Mouse (Mus musculus): ENCODE measurements around the gene Susd4. TPM values are rescaled to one million over a fixed set of nuclear protein-coding genes. Genes with fewer than 3 reads are reported as not detected.

The Susd4 gene
- polyA plus RNA-seq (2015; fragmentation: Nextera tagmentation; extraction: Ambion mirVana), result 19.4 and 21.3 TPM in 2 replicates

DNA sequence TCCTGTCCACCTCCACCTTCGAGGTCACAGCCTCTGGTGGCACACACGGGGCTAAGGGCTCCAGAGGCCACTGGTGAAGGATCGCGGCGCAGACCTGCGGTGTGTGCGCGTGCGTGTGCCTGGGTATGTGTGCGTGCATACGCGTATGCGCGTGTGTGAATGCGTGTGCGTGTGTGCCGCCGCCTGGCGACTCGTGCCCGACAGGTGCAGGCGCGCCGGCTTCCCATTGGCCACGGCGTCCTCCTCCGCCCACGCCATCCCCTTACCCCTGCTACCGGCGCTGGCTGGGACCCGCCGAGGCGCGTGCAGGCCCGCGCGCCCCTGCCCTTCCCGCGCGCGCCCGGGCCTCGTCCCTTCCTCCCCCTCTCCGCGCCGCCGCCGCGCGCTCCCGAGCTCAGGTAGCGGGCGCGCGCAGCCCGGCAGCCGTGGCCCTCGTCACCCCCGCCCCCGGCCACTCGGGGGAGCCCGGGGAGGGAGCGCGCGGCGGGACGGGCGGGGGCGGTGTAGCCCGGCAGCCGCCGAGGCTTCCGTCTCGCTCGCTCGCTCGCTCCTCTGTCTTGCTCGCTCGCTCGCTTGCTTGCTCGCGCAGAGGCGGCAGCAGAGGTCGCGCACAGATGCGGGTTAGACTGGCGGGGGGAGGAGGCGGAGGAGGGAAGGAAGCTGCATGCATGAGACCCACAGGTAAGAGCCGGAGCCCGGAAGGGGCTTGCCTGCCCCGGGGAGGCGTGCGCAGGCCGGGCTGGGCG lies at the start of gene Susd4:
Gene Susd4, plus strand, starts transcription at position 145 of the 746 bp plus-strand sequence.
- peak within 1 kb of the TSS; percentile 65 for H3K4me3 ChIP-seq
- peak within 1 kb of the TSS; percentile 68 for H3K9ac ChIP-seq
- peaks cover 16% of the 10 kb centered on the region for H3K4me1 ChIP-seq
- H3K36me3 ChIP-seq, result no peaks in the 10 kb centered on the region
- no peaks in the 10 kb centered on the region for H3K9me3 ChIP-seq
- ATAC-seq (ENCODE audit: insufficient number of reproducible peaks, insufficient read depth, low FRiP score, low TSS enrichment, low read depth), result peak; percentile 81
- H3K27me3 ChIP-seq, result peaks cover 36% of the 10 kb centered on the region
- peak within 1 kb of the TSS; percentile 66 for H3K27ac ChIP-seq
- peak within 1 kb of the TSS; percentile 92 for H3K4me2 ChIP-seq
- WGBS, result under 1% methylated on average over 91 of the region's 95 CpGs

- Histone ChIP-seq H3K9me3 (no peaks in the 10 kb centered on the region), H3K27me3 (no peaks in the 10 kb centered on the region), H3K27ac (no peak overlapping the region), H3K36me3 (no peaks in the 10 kb centered on the region), H3K4me2 (no peak overlapping the region), H3K9ac (no peak overlapping the region), H3K4me1 (no peaks in the 10 kb centered on the region), H3K4me3 (no peak overlapping the region)
- 67% methylated on average over 6 of the region's 6 CpGs for WGBS
- ATAC-seq (ENCODE audit: insufficient number of reproducible peaks, insufficient read depth, low FRiP score, low TSS enrichment, low read depth), result no peak
Measured at GRCm38 (mm10) chr1:182714236-182714935, 49.3 kb upstream of the Susd4 start.

- no peak overlapping the region for H3K9ac ChIP-seq
- H3K27ac ChIP-seq, result no peak overlapping the region
- no peak overlapping the region for H3K4me3 ChIP-seq
- no peak overlapping the region for H3K4me2 ChIP-seq
- 50% methylated on average over 12 of the region's 12 CpGs for WGBS
- H3K9me3 ChIP-seq, result no peaks in the 10 kb centered on the region
- H3K36me3 ChIP-seq, result no peaks in the 10 kb centered on the region
- no peak for ATAC-seq (ENCODE audit: insufficient number of reproducible peaks, insufficient read depth, low FRiP score, low TSS enrichment, low read depth)
- peaks cover 7% of the 10 kb centered on the region; the same call in 1 of the 2 replicates for H3K4me1 ChIP-seq
- peaks cover 4% of the 10 kb centered on the region; the same call in 1 of the 2 replicates for H3K27me3 ChIP-seq
Measured at GRCm38 (mm10) chr1:182727541-182727940, 36.1 kb upstream of the Susd4 start.

GRCm38 (mm10) chr1:182729002-182729401 lies 34.7 kb upstream of the Susd4 start:
- H3K4me1 ChIP-seq, result peaks cover 7% of the 10 kb centered on the region; the same call in 1 of the 2 replicates
- peaks cover 4% of the 10 kb centered on the region; the same call in 1 of the 2 replicates for H3K27me3 ChIP-seq
- no peaks in the 10 kb centered on the region for H3K36me3 ChIP-seq
- no peak overlapping the region for H3K9ac ChIP-seq
- H3K4me3 ChIP-seq, result no peak overlapping the region
- H3K9me3 ChIP-seq, result no peaks in the 10 kb centered on the region
- WGBS, result 81% methylated on average over 9 of the region's 9 CpGs
- H3K27ac ChIP-seq, result no peak overlapping the region
- ATAC-seq (ENCODE audit: insufficient number of reproducible peaks, insufficient read depth, low FRiP score, low TSS enrichment, low read depth), result no peak
- no peak overlapping the region for H3K4me2 ChIP-seq

GRCm38 (mm10) chr1:182732695-182733094 lies 31.0 kb upstream of the Susd4 start:
- H3K4me2 ChIP-seq, result no peak overlapping the region
- H3K36me3 ChIP-seq, result no peaks in the 10 kb centered on the region
- no peak overlapping the region for H3K27ac ChIP-seq
- H3K4me1 ChIP-seq, result peaks cover 3% of the 10 kb centered on the region; the same call in 1 of the 2 replicates
- WGBS, result 44% methylated on average over 7 of the region's 7 CpGs
- H3K27me3 ChIP-seq, result peaks cover 3% of the 10 kb centered on the region; the same call in 1 of the 2 replicates
- no peak overlapping the region for H3K9ac ChIP-seq
- ATAC-seq (ENCODE audit: insufficient number of reproducible peaks, insufficient read depth, low FRiP score, low TSS enrichment, low read depth), result no peak
- no peaks in the 10 kb centered on the region for H3K9me3 ChIP-seq
- no peak overlapping the region for H3K4me3 ChIP-seq

DNA sequence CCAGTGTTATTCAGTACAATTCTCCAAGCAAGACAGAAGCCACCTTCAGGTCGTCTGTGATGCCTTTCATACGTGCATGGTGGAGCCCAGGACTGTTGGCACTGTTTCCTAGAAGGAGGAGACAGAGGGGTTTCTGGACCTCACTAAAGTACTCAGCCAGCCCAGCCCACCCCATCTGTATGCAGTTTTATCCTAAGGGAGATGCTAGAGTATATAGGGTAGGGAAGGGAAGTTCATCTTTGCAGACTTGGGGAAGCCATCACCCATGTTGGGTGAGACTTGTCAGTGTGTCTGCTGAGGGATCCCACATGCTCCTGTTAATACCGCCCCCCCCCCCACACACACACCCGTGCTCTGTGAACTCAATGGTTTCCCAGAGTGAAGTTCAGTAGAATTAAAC lies 27.8 kb upstream of the Susd4 start:
- H3K27me3 ChIP-seq, result no peaks in the 10 kb centered on the region
- H3K27ac ChIP-seq, result no peak overlapping the region
- no peak overlapping the region for H3K4me3 ChIP-seq
- no peaks in the 10 kb centered on the region for H3K9me3 ChIP-seq
- no peak overlapping the region for H3K4me2 ChIP-seq
- no peaks in the 10 kb centered on the region; the same call in 1 of the 2 replicates for H3K4me1 ChIP-seq
- no peak for ATAC-seq (ENCODE audit: insufficient number of reproducible peaks, insufficient read depth, low FRiP score, low TSS enrichment, low read depth)
- no peaks in the 10 kb centered on the region for H3K36me3 ChIP-seq
- 63% methylated on average over 4 of the region's 4 CpGs for WGBS
- H3K9ac ChIP-seq, result no peak overlapping the region

DNA sequence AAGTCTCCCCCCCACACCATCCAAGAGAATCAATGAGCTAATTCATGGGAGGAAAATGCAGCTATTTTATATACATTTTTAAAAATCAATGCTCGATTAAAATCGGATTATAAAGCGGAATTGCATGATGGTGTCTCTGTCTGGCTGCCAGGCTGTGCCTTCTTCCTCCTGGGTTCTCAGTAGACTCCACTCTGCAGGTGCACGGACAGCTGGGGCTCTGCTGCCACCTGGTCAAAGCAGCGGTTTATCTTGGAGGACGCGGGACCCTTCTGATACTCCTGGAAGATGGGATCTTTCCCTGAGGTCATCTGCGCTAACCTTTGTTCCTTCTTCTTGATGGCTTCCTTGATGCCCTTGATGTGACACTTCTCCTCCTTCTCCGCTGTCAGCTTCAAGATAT lies 16.6 kb upstream of the Susd4 start:
- Histone ChIP-seq H3K27me3 (no peaks in the 10 kb centered on the region), H3K27ac (no peak overlapping the region), H3K4me1 (no peaks in the 10 kb centered on the region), H3K9me3 (no peaks in the 10 kb centered on the region), H3K36me3 (no peaks in the 10 kb centered on the region), H3K4me2 (no peak overlapping the region), H3K9ac (no peak overlapping the region), H3K4me3 (no peak overlapping the region)
- WGBS, result 90% methylated on average over 9 of the region's 9 CpGs
- no peak for ATAC-seq (ENCODE audit: insufficient number of reproducible peaks, insufficient read depth, low FRiP score, low TSS enrichment, low read depth)

DNA sequence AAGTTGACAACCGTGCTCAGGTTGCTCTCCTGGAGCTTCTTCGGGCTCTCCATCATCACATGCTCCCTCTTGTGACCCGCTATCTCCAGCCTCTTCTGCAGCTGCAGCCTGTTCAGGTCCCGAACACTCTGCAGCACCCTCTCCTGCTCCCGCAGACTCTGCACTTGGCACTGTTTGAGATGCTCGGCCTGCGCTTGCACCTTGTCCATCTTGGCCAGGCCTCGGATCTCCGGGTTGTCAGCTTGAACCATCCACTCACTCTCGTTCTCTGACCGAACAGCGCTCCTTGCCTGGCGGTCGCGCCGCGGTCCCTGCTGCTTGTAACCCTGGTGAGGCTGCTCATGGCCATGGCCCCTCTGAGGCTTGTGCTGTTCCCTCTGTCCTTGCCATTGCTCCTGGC lies 15.8 kb upstream of the Susd4 start:
- Histone ChIP-seq H3K4me1 (no peaks in the 10 kb centered on the region), H3K9ac (no peak overlapping the region), H3K9me3 (no peaks in the 10 kb centered on the region), H3K27me3 (no peaks in the 10 kb centered on the region), H3K4me2 (no peak overlapping the region), H3K4me3 (no peak overlapping the region), H3K36me3 (no peaks in the 10 kb centered on the region), H3K27ac (no peak overlapping the region)
- no peak for ATAC-seq (ENCODE audit: insufficient number of reproducible peaks, insufficient read depth, low FRiP score, low TSS enrichment, low read depth)
- WGBS, result 86% methylated on average over 17 of the region's 17 CpGs

DNA sequence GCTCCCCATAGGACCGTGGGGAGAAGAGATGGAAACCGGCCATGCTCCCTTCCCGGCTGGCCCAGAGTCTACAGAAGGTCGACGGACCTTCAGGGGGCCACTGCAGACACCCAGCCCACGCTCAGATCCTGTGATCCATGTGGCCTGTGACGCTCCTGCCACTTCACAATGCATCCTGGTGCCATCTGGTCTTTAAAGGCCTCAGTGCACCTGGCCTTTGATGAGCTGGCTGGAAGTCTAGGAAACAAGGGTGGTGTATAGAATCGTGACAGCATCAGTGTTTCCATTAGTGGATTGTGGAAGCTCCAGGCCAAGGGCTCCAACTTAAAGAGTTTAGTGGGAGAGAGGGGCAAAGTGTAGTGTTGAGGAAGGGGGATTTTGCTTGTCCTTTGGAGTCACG lies 14.6 kb upstream of the Susd4 start, which contains the start of gene Ccdc185:
Gene Ccdc185, minus strand, starts transcription at position 101 of the 400 bp plus-strand sequence.
- Histone ChIP-seq H3K27me3 (no peaks in the 10 kb centered on the region), H3K4me1 (no peaks in the 10 kb centered on the region; the same call in 1 of the 2 replicates), H3K4me3 (no peak within 1 kb of the TSS), H3K9ac (no peak within 1 kb of the TSS), H3K36me3 (no peaks in the 10 kb centered on the region), H3K4me2 (no peak within 1 kb of the TSS), H3K27ac (no peak within 1 kb of the TSS), H3K9me3 (no peaks in the 10 kb centered on the region)
- 86% methylated on average over 9 of the region's 9 CpGs for WGBS
- ATAC-seq (ENCODE audit: insufficient number of reproducible peaks, insufficient read depth, low FRiP score, low TSS enrichment, low read depth), result no peak

DNA sequence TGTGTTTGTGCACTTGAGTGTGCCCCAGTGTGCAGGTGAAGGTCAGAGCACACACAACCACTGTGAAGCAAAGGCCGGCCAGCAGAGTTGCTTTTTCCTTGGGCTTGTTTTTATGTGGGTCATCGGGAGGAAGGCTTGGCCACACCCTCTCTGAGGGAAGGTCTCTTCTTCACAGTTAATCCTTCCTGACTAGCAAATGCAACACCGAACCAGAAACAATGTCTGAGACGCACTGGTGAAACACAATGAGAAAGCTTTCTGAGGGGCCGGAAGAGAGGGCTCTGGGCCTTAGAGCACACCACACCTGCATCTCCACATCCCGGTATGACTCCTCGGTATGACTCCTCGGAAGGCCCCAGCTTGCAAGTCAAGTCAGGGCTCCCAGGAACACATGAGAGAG lies 12.4 kb upstream of the Susd4 start:
- 81% methylated on average over 8 of the region's 8 CpGs for WGBS
- ATAC-seq (ENCODE audit: insufficient number of reproducible peaks, insufficient read depth, low FRiP score, low TSS enrichment, low read depth), result no peak
- no peak overlapping the region for H3K4me2 ChIP-seq
- H3K4me3 ChIP-seq, result no peak overlapping the region
- H3K27ac ChIP-seq, result no peak overlapping the region
- no peaks in the 10 kb centered on the region for H3K36me3 ChIP-seq
- no peaks in the 10 kb centered on the region for H3K27me3 ChIP-seq
- H3K9me3 ChIP-seq, result no peaks in the 10 kb centered on the region
- H3K4me1 ChIP-seq, result no peaks in the 10 kb centered on the region; the same call in 1 of the 2 replicates
- no peak overlapping the region for H3K9ac ChIP-seq

GRCm38 (mm10) chr1:182753694-182754093 lies 10.0 kb upstream of the Susd4 start:
- 74% methylated on average over 8 of the region's 8 CpGs for WGBS
- Histone ChIP-seq H3K36me3 (no peaks in the 10 kb centered on the region), H3K4me2 (no peak overlapping the region), H3K9ac (no peak overlapping the region), H3K4me1 (no peaks in the 10 kb centered on the region; the same call in 1 of the 2 replicates), H3K9me3 (no peaks in the 10 kb centered on the region), H3K27me3 (no peaks in the 10 kb centered on the region), H3K4me3 (no peak overlapping the region), H3K27ac (no peak overlapping the region)
- ATAC-seq (ENCODE audit: insufficient number of reproducible peaks, insufficient read depth, low FRiP score, low TSS enrichment, low read depth), result no peak

- ATAC-seq (ENCODE audit: insufficient number of reproducible peaks, insufficient read depth, low FRiP score, low TSS enrichment, low read depth), result no peak
- no peaks in the 10 kb centered on the region for H3K36me3 ChIP-seq
- H3K4me3 ChIP-seq, result no peak overlapping the region
- H3K27ac ChIP-seq, result no peak overlapping the region
- no peaks in the 10 kb centered on the region; the same call in 1 of the 2 replicates for H3K4me1 ChIP-seq
- H3K4me2 ChIP-seq, result no peak overlapping the region
- no peaks in the 10 kb centered on the region for H3K9me3 ChIP-seq
- no peaks in the 10 kb centered on the region for H3K27me3 ChIP-seq
- no peak overlapping the region for H3K9ac ChIP-seq
- 84% methylated on average over 5 of the region's 5 CpGs for WGBS
Measured at GRCm38 (mm10) chr1:182754865-182755264, 8.8 kb upstream of the Susd4 start.

Data from embryonic facial prominence, embryonic 13.5 days (tissue).